22 mouse cellular contexts compared by ENCODE assay signal in the genomic region with DNA sequence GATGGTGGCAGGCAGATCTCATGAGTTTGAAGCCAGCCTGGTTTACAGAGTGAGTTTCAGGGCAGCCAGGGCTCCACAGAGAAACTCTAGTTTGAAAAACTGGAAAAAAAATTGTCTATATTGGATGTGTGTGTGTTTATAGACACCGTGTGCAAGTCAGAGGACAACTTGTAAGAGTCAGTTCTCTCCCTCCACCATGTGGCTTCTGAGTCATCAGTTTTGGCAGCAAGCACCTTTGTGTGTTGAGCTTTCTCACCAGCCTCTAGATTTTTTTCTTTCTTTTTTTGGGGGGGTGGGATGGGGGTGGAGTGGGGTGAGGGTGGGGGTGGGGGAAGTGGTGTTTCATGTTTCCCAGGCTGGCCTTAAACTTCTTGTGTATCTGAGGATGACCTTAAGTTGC. TPM values are rescaled to one million over a fixed set of nuclear protein-coding genes. Genes with fewer than 3 reads are reported as not detected.
DNase-seq lines count a peak whose midpoint lies in the region; ATAC-seq and TF ChIP-seq lines count a peak whose summit lies in the region.
"Had no signal": no experiment of that assay in that cellular context is flagged by ENCODE, and none has a peak within 500 bp of the region (broad histone marks: within the 10 kb centered on the region; RNA-seq: fewer than 3 reads in every experiment).

No protein-coding gene starts in this region.

- no peak for ATAC-seq in heart, embryonic 11.5 days (replicated peaks; ENCODE audit: insufficient number of reproducible peaks, low FRiP score, low TSS enrichment)
- ATAC-seq: forebrain, embryonic 15.5 days; intestine, postnatal 0 days; Patski had no signal

- no peaks in the 10 kb centered on the region for H3K79me2 ChIP-seq in myocyte (ENCODE audit: control insufficient read depth, insufficient read depth)

- no peaks in the 10 kb centered on the region for H3K9me3 ChIP-seq in heart, embryonic 11.5 days (replicated peaks; ENCODE audit: control insufficient read depth, low read length)
- H3K9me3 ChIP-seq: embryonic facial prominence, embryonic 12.5 days; embryonic facial prominence, embryonic 15.5 days; forebrain, embryonic 12.5 days; forebrain, embryonic 15.5 days; hindbrain, embryonic 12.5 days; hindbrain, embryonic 15.5 days had no signal

- TF ChIP-seq POLR2A in myocyte (IDR thresholded peaks at IDR 0.05; ENCODE audit: insufficient read length, low read depth) = no peak

- no peak overlapping the region for H3ac ChIP-seq in myocyte (ENCODE audit: control insufficient read depth, insufficient read length)

- no peak overlapping the region for H3K4me2 ChIP-seq in myocyte (ENCODE audit: low read depth)
- H3K4me2 ChIP-seq in heart, embryonic 11.5 days = no peak overlapping the region
- H3K4me2 ChIP-seq: embryonic facial prominence, embryonic 12.5 days; embryonic facial prominence, embryonic 15.5 days; forebrain, embryonic 12.5 days; forebrain, embryonic 15.5 days; heart, embryonic 13.5 days; hindbrain, embryonic 12.5 days; hindbrain, embryonic 15.5 days had no signal

- no peak overlapping the region for H3K4me3 ChIP-seq in myocyte
- H3K4me3 ChIP-seq in heart, embryonic 11.5 days (ENCODE audit: low read depth, low read length) = no peak overlapping the region
- H3K4me3 ChIP-seq: embryonic facial prominence, embryonic 12.5 days; embryonic facial prominence, embryonic 15.5 days; forebrain, embryonic 12.5 days; forebrain, embryonic 15.5 days; heart, embryonic 13.5 days; hindbrain, embryonic 12.5 days; hindbrain, embryonic 15.5 days had no signal

- DNase-seq in 3134 (ENCODE audit: extremely low read depth, insufficient read length, low spot score) = peak; percentile 32
- peak; percentile 79 for DNase-seq in 3T3-L1 (ENCODE audit: low read depth, low spot score)
- DNase-seq in adipocyte (ENCODE audit: low spot score) = peak; percentile 19
- DNase-seq in urinary bladder, postnatal 4 days (ENCODE audit: low spot score in 2 of 2) = no peak
- DNase-seq: cerebellum, adult 18-20 months; cerebellum, adult 9-10 months; cerebellum, postnatal 14 days; gastrocnemius, postnatal 25 days; heart, adult 18-20 months; heart, postnatal 14 days; kidney, adult 2 months had no signal

- no peaks in the 10 kb centered on the region for H3K27me3 ChIP-seq in myocyte (ENCODE audit: control insufficient read depth, insufficient read depth, insufficient read length)
- H3K27me3 ChIP-seq in heart, embryonic 11.5 days (ENCODE audit: control insufficient read depth, insufficient read depth, low read length) = no peaks in the 10 kb centered on the region
- H3K27me3 ChIP-seq: embryonic facial prominence, embryonic 12.5 days; embryonic facial prominence, embryonic 15.5 days; forebrain, embryonic 12.5 days; forebrain, embryonic 15.5 days; heart, embryonic 13.5 days; hindbrain, embryonic 12.5 days; hindbrain, embryonic 15.5 days; Patski had no signal

- no peaks in the 10 kb centered on the region for H3K36me3 ChIP-seq in myocyte (ENCODE audit: control insufficient read depth, insufficient read depth)
- H3K36me3 ChIP-seq in heart, embryonic 11.5 days (ENCODE audit: control insufficient read depth, insufficient read depth, low read length) = no peaks in the 10 kb centered on the region
- H3K36me3 ChIP-seq: embryonic facial prominence, embryonic 12.5 days; embryonic facial prominence, embryonic 15.5 days; forebrain, embryonic 12.5 days; forebrain, embryonic 15.5 days; heart, embryonic 13.5 days; hindbrain, embryonic 12.5 days; hindbrain, embryonic 15.5 days had no signal

- 86% methylated on average over 1 of the region's 1 CpGs for WGBS in heart, embryonic 11.5 days (ENCODE audit: insufficient replicate concordance)

- no peak overlapping the region for H3K9ac ChIP-seq in heart, embryonic 11.5 days (ENCODE audit: low read depth, low read length)
- H3K9ac ChIP-seq: embryonic facial prominence, embryonic 12.5 days; embryonic facial prominence, embryonic 15.5 days; forebrain, embryonic 12.5 days; forebrain, embryonic 15.5 days; heart, embryonic 13.5 days; hindbrain, embryonic 12.5 days; hindbrain, embryonic 15.5 days had no signal

- H3K27ac ChIP-seq in heart, embryonic 11.5 days (ENCODE audit: low read depth, low read length) = no peak overlapping the region
- H3K27ac ChIP-seq: embryonic facial prominence, embryonic 12.5 days; embryonic facial prominence, embryonic 15.5 days; forebrain, embryonic 12.5 days; forebrain, embryonic 15.5 days; heart, embryonic 13.5 days; hindbrain, embryonic 12.5 days; hindbrain, embryonic 15.5 days had no signal

- no peaks in the 10 kb centered on the region for H3K4me1 ChIP-seq in heart, embryonic 11.5 days (ENCODE audit: control insufficient read depth, insufficient read depth, low read length)
- H3K4me1 ChIP-seq: embryonic facial prominence, embryonic 12.5 days; embryonic facial prominence, embryonic 15.5 days; forebrain, embryonic 12.5 days; forebrain, embryonic 15.5 days; heart, embryonic 13.5 days; hindbrain, embryonic 12.5 days; hindbrain, embryonic 15.5 days had no signal

TF ChIP-seq in myocyte, 11 proteins besides CTCF, POLR2A, EP300 and RAD21:
- TF ChIP-seq USF1 (IDR thresholded peaks at IDR 0.05; ENCODE audit: low read depth) (peak; percentile 14), REST (IDR thresholded peaks at IDR 0.05; ENCODE audit: insufficient read depth, insufficient read length) (no peak)

RNA-seq across cellular contexts. Expression of a gene that starts 12.8 kb away (rescaled TPM):
- 0.29 TPM for polyA plus RNA-seq in myocyte (2012; fragmentation: generic; extraction: Trizol)
- polyA plus RNA-seq in heart, embryonic 11.5 days (2014; fragmentation: Nextera tagmentation; extraction: Ambion mirVana) = 4.7 and 6.7 TPM in 2 replicates

Comparison
In these comparisons a context has a peak if more than half of its experiments do, and no peak if none do; other contexts are left out.
1. DNase-seq: peak in 3134 (single experiment), 3T3-L1 (single experiment) and adipocyte (single experiment); none in urinary bladder, postnatal 4 days (0 of 2).